Mouse (Mus musculus): Measurements from ENCODE around the gene Lrp5. TPM values are rescaled to one million over a fixed set of nuclear protein-coding genes. Genes with fewer than 3 reads are reported as not detected.
"Not testable (repeated sequence)": the region's sequence is repeated elsewhere in the genome, so short reads cannot be mapped to it uniquely, and the experiment has no call there.

The Lrp5 gene
- polyA plus RNA-seq, 1 experiment: 24.2 TPM

DNA sequence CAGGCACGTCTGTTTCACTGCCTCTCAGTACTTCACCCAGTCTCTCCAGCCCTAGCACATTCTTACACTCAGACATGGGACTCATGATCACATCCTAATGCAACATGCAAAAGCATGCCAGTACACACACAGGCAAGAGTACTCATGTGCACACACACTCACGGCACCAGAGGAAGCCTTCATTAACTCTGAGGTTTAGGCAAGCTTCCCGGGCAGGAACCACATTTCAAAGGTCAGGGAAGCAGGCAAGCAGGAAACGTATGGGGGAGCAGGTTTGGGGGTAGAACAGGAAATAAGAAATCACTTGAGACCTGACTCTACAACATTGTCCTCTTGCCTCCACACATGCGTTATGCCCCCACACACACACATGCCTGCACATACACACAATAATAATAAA, 20.9 kb downstream of the Lrp5 start:
- no peak overlapping the region for H3K27ac ChIP-seq (ENCODE audit: insufficient read depth, low read depth, low read length)
- H3K4me1 ChIP-seq (ENCODE audit: control insufficient read depth, insufficient read depth, low read length): peaks cover 40% of the 10 kb centered on the region
- H3K4me3 ChIP-seq (ENCODE audit: insufficient read depth, low read length): no peak overlapping the region
- TF ChIP-seq CTCF (IDR thresholded peaks at IDR 0.05; ENCODE audit: low read depth, low read length) (no peak), POLR2A (IDR thresholded peaks at IDR 0.05; ENCODE audit: borderline replicate concordance, low read depth, low read length) (no peak)

DNA sequence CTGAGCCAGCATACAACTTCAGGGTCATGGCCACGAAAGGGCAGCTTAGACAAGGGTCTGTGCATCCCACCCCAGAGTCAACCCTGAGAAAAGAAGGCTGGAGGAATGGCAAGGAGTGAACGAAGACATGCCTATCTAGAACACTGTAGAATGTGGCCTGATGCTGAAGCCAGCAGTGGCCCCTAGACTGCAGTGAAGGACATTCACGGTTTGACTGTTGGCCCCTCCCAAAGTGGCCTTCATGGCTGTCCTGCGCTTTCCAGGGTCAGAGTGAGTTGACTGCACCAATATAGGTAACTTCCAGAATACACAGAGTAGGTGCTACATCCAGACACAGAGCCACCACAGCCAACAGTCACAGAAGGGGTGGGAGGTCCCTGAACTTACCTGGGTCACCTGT, 28.4 kb downstream of the Lrp5 start:
- no peak overlapping the region for H3K4me3 ChIP-seq (ENCODE audit: insufficient read depth, low read length)
- no peak for TF ChIP-seq POLR2A (IDR thresholded peaks at IDR 0.05; ENCODE audit: borderline replicate concordance, low read depth, low read length)
- no peak for TF ChIP-seq CTCF (IDR thresholded peaks at IDR 0.05; ENCODE audit: low read depth, low read length)
- H3K27ac ChIP-seq (ENCODE audit: insufficient read depth, low read depth, low read length): no peak overlapping the region
- no peaks in the 10 kb centered on the region for H3K4me1 ChIP-seq (ENCODE audit: control insufficient read depth, insufficient read depth, low read length)

DNA sequence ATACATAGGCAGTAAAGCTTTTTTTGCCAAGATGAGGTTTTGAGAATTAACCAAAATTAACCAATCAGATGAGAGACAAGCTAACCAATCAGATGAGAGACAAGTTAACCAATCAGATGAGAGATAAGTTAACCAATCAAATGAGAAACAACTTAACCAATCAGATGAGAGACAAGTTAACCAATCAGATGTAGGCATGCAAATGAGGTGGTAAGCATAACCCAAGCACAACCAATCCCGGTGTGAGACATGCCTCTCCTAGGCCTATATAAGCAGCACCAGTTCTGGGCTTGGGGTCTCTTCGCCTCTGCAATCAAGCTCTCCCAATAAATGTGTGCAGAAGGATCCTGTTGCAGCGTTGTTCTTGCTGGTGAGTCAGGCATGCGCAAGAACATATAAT, 29.3 kb downstream of the Lrp5 start:
- H3K4me3 ChIP-seq (ENCODE audit: insufficient read depth, low read length); H3K4me1 ChIP-seq (ENCODE audit: control insufficient read depth, insufficient read depth, low read length); H3K27ac ChIP-seq (ENCODE audit: insufficient read depth, low read depth, low read length): not testable (repeated sequence)

DNA sequence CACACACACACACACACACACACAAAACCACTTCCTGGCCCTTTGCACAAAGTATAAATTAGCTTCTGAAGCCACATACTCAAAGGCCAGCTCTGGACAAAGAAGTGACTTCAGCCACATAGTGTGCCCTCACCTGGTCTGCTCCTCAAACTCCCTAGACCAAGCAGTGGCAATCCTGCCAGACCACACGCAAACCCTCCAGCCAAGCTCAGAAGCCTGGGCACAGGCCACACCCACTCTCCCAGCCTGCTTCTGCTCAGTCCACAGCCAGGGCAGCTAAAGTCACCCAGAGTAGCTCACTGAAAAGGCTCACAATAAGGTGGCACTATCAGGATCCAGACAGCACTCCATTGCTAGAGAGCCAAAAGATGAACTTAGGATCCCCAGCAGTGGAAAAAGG, 30.2 kb downstream of the Lrp5 start:
- H3K27ac ChIP-seq (ENCODE audit: insufficient read depth, low read depth, low read length): no peak overlapping the region
- TF ChIP-seq POLR2A (IDR thresholded peaks at IDR 0.05; ENCODE audit: borderline replicate concordance, low read depth, low read length) (no peak), CTCF (IDR thresholded peaks at IDR 0.05; ENCODE audit: low read depth, low read length) (no peak)
- no peak overlapping the region for H3K4me3 ChIP-seq (ENCODE audit: insufficient read depth, low read length)
- no peaks in the 10 kb centered on the region for H3K4me1 ChIP-seq (ENCODE audit: control insufficient read depth, insufficient read depth, low read length)

DNA sequence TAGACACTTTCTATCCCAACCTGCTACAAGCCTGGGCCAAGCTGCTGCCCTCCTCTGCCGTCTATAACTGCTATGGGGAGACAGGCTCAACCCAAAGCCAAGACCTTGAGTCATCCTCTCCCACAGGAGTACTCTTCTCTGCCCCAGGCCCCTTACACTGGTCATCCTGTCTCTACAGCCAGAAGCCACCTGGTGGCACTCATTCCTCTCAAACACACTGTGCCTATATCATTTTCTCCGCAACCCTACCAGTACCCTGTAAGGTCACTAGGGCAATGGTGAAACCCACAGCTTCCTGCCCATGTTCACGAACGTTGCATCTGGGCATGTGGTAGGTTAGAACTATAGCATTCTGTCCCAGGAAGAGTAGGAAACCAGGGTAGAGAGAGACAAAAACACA, 31.4 kb downstream of the Lrp5 start:
- no peak overlapping the region for H3K27ac ChIP-seq (ENCODE audit: insufficient read depth, low read depth, low read length)

DNA sequence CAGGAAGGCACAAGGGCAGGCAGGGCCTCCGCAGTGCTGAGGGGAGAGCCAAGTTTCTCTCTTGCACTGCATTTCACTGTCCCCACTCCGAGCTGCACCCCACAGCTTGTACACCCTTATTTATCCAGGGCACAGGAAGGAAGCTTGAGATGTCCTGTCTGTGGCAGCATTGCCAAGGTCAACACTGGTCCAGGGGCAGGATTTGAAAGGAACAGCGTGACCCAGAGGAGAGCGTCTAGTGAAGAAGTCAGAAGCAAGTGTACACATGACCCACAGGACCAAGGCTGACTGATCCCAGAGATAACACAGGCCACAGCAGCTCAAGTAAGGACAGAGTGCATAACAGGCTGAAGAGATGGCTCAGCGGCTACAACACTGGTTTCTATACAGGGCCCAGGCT, 32.3 kb downstream of the Lrp5 start:
- Histone ChIP-seq H3K4me3 (ENCODE audit: insufficient read depth, low read length) (no peak overlapping the region), H3K4me1 (ENCODE audit: control insufficient read depth, insufficient read depth, low read length) (no peaks in the 10 kb centered on the region), H3K27ac (ENCODE audit: insufficient read depth, low read depth, low read length) (no peak overlapping the region)
- TF ChIP-seq POLR2A (IDR thresholded peaks at IDR 0.05; ENCODE audit: borderline replicate concordance, low read depth, low read length): no peak
- TF ChIP-seq CTCF (IDR thresholded peaks at IDR 0.05; ENCODE audit: low read depth, low read length): no peak

More for the DNA sequence above, 31.4 kb downstream of the Lrp5 start:
- Histone ChIP-seq H3K4me3 (ENCODE audit: insufficient read depth, low read length) (no peak overlapping the region), H3K4me1 (ENCODE audit: control insufficient read depth, insufficient read depth, low read length) (no peaks in the 10 kb centered on the region)
- TF ChIP-seq CTCF (IDR thresholded peaks at IDR 0.05; ENCODE audit: low read depth, low read length) (no peak), POLR2A (IDR thresholded peaks at IDR 0.05; ENCODE audit: borderline replicate concordance, low read depth, low read length) (no peak)

DNA sequence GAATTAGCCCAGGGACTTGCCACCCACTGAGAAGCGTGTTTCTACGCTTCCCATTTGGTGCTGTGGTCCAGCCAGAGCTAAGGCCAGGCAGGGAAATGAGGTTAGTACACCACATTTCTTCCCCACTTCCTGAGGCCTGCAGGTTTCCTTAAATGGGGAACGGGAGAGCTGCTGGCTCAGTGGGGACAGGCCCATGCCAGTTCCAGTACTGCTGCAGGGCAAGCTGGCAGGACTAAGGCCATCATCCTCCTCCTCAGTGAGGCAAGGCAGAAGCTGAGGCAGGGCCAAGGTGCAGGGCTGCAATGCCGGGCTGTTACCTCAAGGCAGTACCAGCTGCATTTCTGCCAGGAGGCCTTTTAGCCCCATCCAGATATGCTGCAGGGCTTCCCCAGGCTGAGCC, 32.9 kb downstream of the Lrp5 start:
- no peak overlapping the region for H3K27ac ChIP-seq (ENCODE audit: insufficient read depth, low read depth, low read length)
- TF ChIP-seq POLR2A (IDR thresholded peaks at IDR 0.05; ENCODE audit: borderline replicate concordance, low read depth, low read length) (no peak), CTCF (IDR thresholded peaks at IDR 0.05; ENCODE audit: low read depth, low read length) (no peak)
- no peaks in the 10 kb centered on the region for H3K4me1 ChIP-seq (ENCODE audit: control insufficient read depth, insufficient read depth, low read length)
- no peak overlapping the region for H3K4me3 ChIP-seq (ENCODE audit: insufficient read depth, low read length)

DNA sequence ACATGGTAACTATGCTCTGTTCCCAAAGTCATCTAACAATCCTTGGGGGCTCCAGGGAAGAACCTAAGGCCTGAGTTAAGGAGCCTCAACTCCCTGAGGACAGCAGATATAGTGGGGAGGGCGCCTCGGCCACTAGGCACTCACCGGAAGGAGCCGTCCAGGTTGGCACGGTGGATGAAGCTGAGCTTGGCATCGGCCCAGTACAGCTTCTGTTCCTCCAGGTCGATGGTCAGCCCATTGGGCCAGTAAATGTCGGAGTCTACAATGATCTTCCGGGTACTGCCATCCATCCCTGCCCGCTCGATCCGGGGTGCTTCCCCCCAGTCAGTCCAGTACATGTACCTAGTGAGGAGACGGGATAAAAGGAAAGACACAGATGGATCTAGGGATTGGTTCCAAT, 34.4 kb downstream of the Lrp5 start:
- H3K4me3 ChIP-seq (ENCODE audit: insufficient read depth, low read length): no peak overlapping the region
- H3K27ac ChIP-seq (ENCODE audit: insufficient read depth, low read depth, low read length): no peak overlapping the region
- no peaks in the 10 kb centered on the region for H3K4me1 ChIP-seq (ENCODE audit: control insufficient read depth, insufficient read depth, low read length)
- no peak for TF ChIP-seq POLR2A (IDR thresholded peaks at IDR 0.05; ENCODE audit: borderline replicate concordance, low read depth, low read length)
- no peak for TF ChIP-seq CTCF (IDR thresholded peaks at IDR 0.05; ENCODE audit: low read depth, low read length)

DNA sequence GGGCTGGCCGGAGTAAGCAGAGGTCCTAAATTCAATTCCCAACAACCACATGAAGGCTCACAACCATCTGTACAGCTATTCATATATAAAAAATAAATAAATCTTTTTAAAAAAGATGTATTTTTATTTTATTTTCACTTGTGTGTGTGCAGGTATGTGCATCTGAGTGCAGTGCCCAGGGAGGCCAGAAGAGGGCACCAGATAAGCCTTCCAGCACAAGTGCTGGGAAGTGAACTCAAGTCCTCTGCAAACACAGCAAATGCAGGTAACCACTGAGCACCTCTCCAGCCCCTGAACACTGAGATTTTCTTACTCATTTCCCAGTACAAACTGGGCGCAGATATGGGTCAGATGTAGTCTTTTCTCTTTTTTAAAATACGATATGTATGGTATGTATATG, 35.1 kb downstream of the Lrp5 start:
- TF ChIP-seq CTCF (IDR thresholded peaks at IDR 0.05; ENCODE audit: low read depth, low read length): peak; percentile 48; the same call in 1 of the 2 replicates
- no peak for TF ChIP-seq POLR2A (IDR thresholded peaks at IDR 0.05; ENCODE audit: borderline replicate concordance, low read depth, low read length)
- no peaks in the 10 kb centered on the region for H3K4me1 ChIP-seq (ENCODE audit: control insufficient read depth, insufficient read depth, low read length)
- no peak overlapping the region for H3K27ac ChIP-seq (ENCODE audit: insufficient read depth, low read depth, low read length)
- H3K4me3 ChIP-seq (ENCODE audit: insufficient read depth, low read length): no peak overlapping the region

DNA sequence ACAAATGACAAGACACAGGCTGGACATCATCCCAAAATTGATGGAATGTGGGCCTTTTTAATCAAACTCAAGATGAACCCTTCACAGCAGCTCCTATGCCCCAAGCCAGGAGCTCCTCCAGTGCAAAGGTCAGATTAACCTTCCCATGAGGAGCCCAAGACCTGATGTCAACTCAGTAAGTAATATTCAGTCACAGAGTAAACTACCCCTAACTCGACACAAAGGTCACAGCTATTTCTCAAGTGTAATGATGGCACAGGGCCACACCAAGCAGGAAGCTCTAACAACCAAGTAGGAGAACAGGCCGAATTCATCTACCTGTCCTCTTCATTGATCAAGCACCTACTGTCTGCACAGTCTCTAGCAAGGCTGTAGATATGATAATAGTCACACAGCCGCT, 35.9 kb downstream of the Lrp5 start:
- Histone ChIP-seq H3K4me3 (ENCODE audit: insufficient read depth, low read length) (no peak overlapping the region), H3K4me1 (ENCODE audit: control insufficient read depth, insufficient read depth, low read length) (no peaks in the 10 kb centered on the region), H3K27ac (ENCODE audit: insufficient read depth, low read depth, low read length) (no peak overlapping the region)
- no peak for TF ChIP-seq CTCF (IDR thresholded peaks at IDR 0.05; ENCODE audit: low read depth, low read length)

DNA sequence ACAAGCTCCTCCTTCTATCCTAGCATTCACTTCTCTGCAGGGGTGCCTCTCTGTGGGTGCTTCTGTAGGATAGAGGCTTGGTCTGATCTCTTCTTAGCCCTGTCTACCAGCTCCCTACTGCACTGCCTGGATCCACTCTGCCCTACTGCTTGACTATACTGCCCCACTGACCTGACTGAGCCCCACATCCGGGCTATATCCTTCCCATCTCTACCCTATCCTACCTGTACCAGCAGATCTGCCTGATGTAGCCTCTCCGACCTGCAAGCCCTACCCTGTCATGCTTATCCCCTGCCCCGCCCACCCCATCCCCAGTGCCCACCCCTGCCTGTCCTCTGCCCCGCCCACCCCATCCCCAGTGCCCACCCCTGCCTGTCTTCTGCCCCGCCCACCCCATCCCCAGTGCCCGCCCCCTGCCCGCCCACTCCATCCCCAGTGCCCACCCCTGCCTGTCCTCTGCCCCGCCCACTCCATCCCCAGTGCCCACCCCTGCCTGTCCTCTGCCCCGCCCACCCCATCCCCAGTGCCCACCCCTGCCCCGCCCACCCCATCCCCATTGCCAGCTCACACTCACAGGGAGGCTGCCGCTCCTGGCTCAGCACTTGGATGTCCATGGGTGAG, 37.4 kb downstream of the Lrp5 start:
- TF ChIP-seq POLR2A (IDR thresholded peaks at IDR 0.05; ENCODE audit: borderline replicate concordance, low read depth, low read length) (no peak), CTCF (IDR thresholded peaks at IDR 0.05; ENCODE audit: low read depth, low read length) (no peak)
- Histone ChIP-seq H3K4me3 (ENCODE audit: insufficient read depth, low read length) (no peak overlapping the region), H3K27ac (ENCODE audit: insufficient read depth, low read depth, low read length) (no peak overlapping the region), H3K4me1 (ENCODE audit: control insufficient read depth, insufficient read depth, low read length) (0 out of 2 replicates have a peak, but pooled peaks cover 2% of the 10 kb centered on the region)
